Mouse (Mus musculus) heart, postnatal 14 days (tissue): ENCODE measurements at regions not wholly inside any gene's neighbourhood (a gene's known extent, or its start where the extent isn't known, plus 50 kb on each side); places are given as distances from the start of the nearest gene placed in this dataset.

Experiments
- DNase-seq, 2 experiments: peaks; one replicate each; pipeline ENCODE4 v3.0.0; 2021 to 2022
- intact Hi-C: fragments of 180-260 bp; cut with DNase I; formaldehyde crosslinking; loops from one replicate; pipeline ENCODE4 v1.15.1; 2025

DNA sequence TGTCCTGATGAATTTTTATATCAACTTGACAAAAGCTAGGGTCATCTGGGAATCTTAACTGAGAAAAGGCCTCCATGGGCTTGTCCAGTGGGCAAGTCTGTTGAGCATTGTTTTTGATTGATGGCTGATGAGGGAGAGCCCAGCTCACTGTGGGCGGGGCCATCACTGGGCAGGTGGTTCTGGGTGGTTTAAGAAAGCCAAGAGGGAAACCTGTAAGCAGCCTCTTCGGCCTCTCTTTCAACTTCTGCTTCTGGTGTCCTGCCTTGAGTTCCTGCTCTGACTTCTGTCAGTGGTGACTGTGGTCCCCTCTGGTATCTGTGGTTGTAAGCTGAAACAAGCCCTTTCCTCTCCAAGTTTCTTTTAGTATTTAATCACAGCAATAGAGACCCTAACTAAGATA, 102.6 kb downstream of the 1700001O22Rik start:
- intact Hi-C loops = no loop called here
- no peak for DNase-seq

DNA sequence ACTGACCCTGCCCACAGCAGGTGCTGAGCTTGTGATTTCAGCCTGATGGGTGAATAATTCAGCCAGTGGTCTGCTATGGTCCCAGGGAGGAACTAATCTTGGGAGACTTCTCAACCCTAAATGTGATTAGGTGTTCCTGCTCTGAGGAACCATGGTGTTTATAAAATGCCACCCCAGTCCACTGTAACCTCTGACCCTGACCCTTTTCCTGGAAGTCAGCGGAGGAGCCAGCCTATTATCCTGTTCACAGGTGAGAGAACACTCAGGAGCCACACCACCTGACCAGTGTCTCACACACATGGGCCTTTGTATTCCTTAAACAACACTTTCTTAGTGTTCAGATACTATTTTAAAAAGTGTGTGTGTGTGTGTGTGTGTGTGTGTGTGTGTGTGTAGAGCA, 103.0 kb downstream of the 1700001O22Rik start:
- intact Hi-C loops = no loop called here

DNA sequence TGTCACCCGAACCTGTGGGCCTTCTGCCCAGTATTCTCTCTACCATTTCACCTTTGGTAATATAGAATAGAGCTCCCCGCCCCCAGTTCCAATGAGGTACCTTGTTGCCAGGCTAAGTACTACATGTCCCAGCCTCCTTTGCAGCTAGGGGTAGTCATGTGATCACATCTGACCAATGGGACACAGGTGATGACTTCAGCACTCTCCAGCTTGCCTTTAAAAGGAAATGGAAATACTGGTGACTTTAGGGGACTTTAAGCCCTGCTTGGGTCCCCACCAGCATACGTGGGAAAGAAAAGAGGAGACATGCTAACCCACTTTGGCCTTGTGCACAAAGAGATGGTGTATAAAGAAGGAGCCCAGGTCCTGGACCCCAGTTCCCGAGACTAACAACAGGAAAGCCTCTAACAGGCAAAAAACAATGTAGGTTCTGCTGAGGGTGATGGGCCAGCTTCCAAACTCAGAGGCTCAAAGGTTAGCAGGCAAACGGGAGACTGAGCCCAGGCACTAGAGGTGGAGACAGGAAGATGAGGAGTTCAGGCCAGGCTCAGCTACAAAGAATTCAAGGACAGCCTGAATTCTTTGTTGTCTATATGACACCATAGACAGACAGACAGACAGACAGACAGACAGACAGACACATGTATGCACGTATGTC, 103.5 kb downstream of the 1700001O22Rik start:
- peak; percentile 68 to 82 for DNase-seq
- intact Hi-C loops = no loop called here

More for the DNA sequence above, 103.0 kb downstream of the 1700001O22Rik start:
- no peak for DNase-seq

DNA sequence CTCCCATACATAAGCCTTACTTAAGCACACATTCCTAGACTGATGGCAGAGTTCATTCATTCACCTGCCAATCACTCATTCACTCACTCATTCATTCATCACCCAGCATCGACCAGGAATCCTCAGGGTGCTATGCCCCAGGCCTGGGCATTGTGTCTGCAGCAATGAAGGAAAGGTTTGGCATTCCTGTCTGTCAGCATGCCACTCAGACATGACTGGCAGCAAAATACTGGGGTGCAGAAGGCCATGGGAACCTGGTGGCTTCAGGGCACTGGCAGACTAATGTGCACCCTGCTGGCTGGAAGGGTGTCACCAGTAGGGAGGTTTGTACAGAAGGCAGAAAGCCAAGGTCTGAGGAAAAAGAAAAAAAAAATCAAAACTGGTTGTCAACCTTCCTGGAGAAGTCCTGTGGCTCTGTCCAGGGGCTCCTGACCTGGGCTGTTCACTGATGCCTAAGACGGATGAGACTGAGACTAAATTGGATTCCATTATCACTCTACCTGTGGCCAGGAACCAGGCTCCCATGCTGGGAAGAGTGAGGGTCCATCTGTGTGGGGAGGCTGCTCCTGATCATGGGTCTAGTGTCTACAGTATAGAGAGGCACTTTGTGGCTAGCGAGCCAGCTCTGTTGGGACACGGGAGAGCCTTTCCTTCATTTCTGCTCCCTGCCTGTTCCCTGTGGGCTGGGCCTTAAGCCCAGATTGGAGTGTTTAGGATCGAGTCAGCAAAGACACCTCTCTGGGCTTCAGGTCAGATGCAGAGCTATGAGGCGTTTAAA, 104.1 kb downstream of the Cstad start:
- intact Hi-C loops = no loop called here
- no peak for DNase-seq

DNA sequence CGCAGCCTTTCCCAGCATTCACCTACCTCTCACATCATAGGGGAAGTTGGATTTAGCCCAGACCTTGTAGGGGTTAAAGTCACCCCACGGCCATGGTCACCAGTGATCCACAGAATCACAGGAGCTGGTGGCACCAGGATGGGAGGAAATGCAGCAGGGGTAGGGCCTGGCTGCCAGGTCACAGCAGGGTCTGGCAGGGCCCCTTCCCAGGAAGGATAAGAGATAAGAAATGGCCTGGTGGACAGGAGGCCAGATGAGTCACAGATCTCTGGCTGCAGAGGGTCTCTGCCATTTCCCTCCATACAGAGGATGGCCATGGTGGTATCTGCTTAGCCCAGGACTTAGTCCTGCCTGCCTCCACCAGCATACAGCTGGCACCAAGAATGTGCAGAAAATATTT, 103.0 kb downstream of the Cstad start:
- intact Hi-C loops = no loop called here
- no peak for DNase-seq

DNA sequence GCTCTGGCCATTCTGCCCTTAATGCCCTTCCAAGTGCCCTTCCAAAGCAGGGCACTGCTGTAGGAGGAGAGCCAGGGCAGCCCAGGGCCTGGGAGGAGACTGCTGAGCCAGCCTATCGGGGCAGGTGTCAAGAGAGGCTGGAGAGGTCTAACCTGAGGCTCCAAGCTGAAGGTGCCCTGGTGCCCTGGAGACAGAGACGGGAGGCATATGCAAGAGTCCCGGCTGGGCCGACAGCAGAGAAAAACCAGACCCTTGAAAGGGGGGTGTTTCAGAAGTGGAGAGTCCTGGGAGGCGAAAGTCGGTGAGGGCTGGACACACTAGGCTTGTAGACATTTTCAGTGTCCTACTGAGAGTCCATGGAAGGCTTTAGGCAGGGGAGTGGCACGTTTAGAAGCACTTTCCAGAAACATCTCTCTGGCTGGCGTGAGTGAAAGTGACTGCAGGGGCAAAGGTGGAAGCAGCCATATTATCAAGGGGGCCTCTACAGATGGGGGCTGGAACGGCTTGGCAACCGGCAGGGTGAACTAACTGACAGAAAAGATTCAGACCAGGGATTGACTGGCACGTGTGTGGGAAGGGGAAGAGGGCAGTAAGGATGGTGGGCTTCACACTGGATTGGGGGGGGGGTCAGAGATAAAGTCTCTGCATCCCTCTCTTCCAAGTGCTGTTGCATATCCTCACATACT, 101.1 kb downstream of the Cstad start:
- intact Hi-C loops = no loop called here
- DNase-seq = peak in 1 of 2 experiments; percentile 49

DNA sequence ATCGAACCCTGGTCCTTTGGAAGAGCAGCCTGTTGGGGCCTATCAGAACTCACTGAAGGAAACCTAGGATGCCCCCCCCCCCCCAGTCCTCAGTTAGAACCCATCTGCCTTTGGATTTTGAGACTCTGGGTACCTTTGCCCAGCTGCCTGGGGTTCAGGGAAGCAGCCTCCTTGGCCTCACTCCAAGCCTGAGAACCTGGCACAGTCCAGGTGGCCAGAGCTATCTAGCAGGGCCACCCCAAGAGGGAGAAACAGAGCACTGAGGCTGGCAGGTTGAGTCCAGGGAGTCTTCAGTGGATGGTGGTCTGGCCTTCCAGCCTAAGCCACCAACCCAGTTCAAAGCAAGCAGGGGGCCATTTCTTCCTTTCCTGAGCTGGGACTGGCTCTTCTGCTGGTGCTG, 100.2 kb downstream of the Cstad start:
- DNase-seq = no peak
- intact Hi-C loops = no loop called here

DNA sequence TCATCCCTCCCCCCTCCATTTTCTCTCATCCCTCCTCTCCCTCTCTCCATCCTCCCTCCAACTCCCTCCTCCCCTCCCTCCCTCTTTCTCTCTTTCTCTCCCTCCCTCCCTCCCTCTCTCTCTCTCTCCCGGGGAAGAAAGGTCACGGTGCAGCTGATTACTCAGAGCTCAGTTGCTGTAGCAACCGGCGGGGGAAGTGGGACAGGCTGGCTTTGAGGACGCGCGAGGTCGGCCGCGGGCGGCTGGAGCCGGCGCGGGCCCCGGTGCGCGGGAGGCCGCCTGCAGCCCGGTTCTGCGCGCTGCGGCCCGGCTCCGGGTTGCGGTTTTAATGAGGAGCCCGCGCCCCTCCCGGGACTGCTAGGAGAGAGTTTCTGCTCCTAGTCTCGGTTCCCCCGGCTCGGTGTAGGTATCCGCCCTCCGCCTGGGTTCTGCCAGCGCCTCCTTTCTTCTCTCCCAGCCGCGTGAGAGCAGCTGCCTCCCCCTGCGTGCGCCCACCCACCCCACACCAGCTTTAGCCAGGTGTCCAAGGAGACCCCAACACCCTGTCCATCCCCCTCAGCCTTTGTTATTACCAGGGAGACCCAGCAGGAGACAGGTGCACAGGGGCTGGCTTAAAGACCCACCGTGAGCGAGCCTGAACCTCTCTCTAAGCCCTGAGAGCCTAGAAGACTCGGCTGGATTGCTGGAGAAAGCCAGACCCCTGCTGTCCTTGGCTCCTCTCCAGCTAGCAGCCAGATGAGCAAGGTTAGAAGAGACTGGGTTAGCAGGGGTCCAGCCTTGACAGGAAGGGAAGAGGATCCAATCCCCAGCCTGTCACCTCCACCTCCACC, 98.6 kb downstream of the Cstad start:
- intact Hi-C loops = no loop called here
- DNase-seq = peak; percentile 82 to 86

DNA sequence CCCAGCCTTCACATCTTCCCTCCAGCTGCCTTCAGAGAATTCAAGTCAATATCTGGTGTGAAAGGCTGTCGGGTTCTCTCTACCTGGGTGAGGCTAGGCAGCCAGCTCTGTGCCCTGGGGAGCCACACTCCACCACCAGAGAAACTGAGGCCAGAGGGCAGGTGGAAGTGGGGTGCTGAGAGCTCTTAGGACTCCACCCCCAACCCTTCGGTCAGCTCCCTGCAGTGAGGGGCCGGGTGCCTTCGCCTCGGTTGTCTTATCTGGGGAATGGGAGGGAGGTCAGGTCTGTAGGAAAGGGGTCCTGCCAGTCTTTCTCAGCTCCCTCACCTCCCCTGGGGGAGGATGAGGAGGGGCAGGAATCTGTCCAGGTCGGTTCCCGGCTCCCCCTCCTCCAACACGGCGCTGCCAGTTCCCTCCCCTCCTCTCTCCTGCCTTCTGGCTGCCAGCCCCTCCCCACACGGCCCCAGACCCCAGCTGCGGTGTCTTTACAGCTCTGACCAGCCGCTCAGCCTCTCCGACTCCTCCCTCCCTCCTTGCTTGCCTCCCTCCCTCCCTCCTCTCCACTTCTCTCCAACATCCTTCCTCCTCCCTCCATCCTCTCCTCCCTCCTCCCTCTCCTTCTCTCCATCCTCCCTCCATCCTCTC, 97.8 kb downstream of the Cstad start:
- intact Hi-C loops = no loop called here
- DNase-seq = peak; percentile 56 to 59

DNA sequence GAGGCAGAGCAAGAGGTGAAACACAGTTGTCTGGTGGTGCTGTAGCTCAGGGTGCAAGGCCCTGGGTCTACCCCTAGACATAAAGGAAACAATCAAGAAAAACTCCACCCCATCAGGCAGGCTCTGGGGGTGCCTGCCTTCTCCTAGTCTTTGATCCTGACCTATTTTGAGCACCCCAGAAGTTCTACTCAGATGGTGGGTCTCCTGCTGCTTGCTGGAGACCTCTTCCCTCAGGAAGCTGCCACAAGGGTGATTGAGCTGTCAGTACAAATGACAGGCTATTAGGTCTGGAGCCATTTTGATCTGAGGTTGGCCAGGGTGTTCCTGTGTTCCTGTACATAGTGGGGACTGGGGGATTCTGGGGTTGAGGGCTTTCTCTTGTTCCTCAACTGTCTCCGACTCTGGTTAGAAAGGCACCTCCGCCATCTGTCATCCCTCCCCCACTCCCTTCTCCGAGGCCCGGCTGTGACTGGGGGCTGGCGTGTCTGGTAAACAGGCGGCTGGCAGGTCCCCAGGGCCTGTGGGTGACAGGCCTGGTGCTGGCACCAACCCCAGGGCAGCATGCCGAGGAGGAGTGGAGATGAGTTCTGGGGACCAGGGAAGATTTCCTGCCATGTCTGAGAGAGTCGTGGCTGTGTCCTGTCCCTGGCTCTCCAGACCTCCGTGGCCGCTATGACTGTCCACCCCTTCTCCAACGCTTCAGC, 97.2 kb downstream of the Cstad start:
- intact Hi-C loops = no loop called here
- DNase-seq = peak; percentile 81 to 86

DNA sequence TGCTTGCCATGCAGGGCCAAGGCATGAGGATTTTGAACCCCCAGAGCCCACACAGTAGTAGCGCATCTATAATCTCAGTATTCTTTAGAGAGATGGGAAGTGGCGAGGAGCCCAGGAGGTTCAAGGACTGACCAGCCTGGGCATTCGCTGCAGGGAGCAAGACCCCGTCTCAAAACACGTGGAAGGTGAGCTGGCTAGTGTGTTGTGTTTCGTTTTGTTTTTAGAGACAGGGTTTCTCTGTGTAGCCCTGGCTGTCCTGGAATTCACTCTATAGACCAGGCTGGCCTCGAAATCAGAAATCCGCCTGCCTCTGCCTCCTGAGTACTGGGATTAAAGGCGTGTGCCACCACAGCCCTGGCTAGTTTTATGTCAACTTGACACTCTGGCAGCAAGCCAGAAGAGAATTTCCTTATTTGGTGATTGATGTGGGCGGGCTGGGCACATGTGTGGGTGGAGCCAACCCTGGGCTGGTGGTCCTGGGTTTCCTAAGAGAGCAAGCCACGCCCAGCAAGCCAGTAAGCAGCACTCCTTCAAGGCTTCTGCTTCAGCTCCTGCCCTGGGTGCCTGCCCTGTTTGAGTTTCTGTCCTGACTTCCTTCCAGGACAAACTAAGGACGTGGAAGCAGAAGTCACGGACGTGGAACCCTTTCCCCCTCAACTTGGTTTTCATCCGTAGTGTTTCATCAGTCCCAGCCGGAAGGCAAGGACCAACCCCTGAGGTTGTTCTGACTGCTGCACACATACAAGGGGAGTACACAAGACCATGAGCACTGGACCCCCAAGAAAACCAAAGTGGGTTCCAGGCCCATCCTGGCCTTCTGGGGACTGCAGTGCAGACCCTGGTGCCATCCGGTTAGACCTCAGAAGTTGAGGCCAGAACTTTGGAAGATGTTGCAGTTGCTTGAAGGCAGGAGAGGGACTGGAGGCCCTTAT, 96.4 kb downstream of the Cstad start:
- intact Hi-C loops = no loop called here
- DNase-seq = no peak

DNA sequence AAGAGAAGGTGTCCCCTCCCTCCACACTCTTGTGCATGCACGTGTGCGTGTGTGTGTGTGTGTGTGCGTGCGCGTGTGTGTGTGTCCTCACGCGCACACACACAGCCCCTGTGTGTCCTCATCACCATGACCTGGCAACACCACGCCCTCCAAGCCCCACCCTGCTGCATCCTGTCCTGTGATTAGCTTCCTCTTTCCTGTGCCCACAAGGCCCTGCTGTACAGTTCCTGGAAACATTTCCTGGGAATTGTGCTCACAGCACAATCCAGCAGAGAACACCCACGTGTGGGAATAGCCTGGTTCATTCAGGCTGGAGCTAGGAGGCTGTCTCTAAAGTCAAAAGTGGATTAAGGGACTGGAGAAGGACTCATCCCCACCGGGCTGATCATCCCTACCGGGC, 95.5 kb downstream of the Cstad start:
- intact Hi-C loops = no loop called here
- peak; percentile 60 to 61 for DNase-seq

DNA sequence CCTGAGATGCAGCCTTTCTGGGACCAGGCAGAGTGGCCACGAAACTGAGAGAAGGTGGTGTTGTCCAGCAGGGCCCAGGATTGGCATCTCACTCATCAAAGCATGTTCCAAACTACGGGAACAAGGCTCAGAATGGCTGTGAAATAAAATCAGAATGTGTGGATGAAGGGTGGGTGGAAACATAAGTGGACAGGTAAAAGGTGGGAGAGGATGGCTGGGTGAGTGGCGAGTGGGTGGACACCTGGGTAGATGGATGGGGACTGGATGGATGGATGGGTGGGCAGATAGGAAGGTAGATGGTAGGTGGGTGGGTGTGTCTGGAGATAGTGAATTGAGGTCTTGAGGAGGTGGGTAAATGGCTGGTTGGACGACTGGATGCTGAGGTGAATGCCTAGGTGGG, 93.6 kb downstream of the Cstad start:
- no peak for DNase-seq
- intact Hi-C loops = no loop called here

DNA sequence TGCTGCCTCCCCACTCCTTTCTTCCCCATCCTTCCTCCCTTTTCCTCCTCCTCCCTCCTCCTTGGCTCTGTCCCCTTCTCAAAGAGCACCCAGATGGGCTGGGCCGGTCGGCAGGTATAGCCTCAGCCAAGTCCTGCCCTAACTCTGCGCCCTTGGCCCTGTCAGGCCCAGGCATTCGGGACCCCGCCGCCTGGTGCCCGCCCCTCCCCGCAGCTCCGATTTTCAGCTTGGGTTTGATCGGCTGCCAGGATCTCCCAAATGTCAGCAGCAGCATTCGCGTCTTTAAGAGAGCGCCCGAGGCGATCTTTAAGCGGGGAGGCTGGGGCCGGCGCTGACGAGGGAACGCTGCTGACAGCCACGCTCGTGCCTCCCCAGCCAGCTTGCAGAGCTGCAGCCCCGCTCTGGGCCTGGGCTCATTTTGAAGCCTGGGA, 92.3 kb downstream of the Cstad start:
- intact Hi-C loops = no loop called here
- DNase-seq = peak; percentile 56 to 66

DNA sequence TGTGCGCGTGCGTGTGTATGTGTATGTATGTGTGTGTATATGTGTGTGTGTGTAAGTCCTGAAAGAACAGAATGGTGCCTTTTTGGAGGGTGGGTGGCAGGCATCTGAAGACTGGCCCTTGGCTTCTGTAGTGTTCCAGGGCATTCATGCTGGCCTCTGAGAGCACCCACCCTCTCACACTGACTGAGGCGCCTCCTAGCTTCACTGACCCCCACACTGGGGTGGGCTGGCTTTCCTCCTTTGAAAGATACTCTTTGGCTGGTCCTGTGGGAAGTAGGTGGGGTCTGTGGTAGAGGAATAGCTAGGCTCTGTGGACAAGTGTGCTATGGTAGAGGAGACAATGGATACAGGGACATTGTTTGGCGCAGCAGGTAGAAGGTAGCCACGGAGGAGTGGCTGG, 91.5 kb downstream of the Cstad start:
- no peak for DNase-seq
- intact Hi-C loops = no loop called here

DNA sequence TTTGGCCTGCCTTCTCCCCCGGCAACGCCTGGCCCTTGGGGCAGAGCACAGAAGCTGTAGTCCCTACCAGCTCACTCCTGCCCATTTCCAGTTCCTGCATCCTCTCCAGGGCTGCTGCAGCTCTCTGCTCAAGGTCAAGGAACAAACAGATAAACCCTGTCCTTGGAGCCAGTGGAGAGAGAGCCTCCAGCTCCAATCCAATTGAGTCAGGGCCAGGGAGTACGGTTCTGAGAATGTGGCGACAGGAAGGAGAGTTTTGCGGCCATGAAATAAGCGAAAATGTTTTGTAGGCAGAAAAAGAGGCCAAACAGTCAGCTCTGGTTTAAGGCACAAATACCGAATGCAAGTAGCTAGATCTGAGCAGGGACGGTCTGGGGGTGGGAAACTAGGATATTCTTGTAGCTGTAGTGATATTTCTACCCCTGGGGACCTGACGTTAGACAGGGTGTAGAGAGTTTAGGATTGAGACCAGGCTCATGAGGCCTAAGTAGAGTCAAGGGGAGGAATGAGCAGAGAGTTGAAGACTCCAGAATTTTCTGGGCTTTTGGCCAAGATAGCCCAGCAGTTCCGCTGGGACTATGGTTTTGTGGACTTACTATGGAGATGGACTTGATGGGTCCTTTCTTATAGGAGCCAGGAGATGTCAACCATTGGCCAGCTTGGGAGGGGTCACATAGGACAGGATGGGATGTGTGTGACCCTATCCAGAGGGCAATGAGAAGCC, 90.5 kb downstream of the Cstad start:
- intact Hi-C loops = no loop called here
- DNase-seq = peak; percentile 67 to 70

DNA sequence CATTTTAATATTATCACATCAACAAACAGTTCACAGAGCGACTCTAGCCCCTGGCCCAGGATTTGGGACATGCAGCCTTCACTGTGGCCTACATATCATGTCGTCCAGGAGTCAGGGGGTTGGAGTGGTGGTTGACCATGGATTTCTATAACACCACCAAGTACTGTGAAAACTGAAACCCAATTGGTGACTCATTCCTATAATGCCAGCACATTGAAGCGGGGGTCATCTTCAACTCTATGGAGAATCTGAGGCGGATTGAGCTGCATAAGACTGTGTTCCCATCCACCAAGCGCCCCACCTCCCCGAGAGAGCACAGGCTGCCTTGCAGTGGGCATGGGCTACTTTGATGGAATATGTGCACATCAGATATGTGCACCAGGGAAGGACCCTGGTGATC, 89.6 kb downstream of the Cstad start:
- no peak for DNase-seq
- intact Hi-C loops = no loop called here
